Mouse (Mus musculus) activated CD4-positive, CD25-positive, alpha-beta regulatory T cell, adult 4 months (primary cell): ENCODE results near the gene Erf. TPM values are rescaled to one million over a fixed set of nuclear protein-coding genes. Genes with fewer than 3 reads are reported as not detected.

ENCODE experiments used
- ATAC-seq: one replicate; pipeline ENCODE4 v1.8.0; 2017
- polyA plus RNA-seq, 2 experiments: library from polyadenylated mRNA; unstranded; fragments of 100-300 nt; shearing (Covaris generic); gene quantifications; one replicate each; pipeline ENCODE4 v1.2.1; 2017

Erf gene
- polyA plus RNA-seq, 2 experiments from 2014 or later, result 0.28 to 0.38 TPM

DNA sequence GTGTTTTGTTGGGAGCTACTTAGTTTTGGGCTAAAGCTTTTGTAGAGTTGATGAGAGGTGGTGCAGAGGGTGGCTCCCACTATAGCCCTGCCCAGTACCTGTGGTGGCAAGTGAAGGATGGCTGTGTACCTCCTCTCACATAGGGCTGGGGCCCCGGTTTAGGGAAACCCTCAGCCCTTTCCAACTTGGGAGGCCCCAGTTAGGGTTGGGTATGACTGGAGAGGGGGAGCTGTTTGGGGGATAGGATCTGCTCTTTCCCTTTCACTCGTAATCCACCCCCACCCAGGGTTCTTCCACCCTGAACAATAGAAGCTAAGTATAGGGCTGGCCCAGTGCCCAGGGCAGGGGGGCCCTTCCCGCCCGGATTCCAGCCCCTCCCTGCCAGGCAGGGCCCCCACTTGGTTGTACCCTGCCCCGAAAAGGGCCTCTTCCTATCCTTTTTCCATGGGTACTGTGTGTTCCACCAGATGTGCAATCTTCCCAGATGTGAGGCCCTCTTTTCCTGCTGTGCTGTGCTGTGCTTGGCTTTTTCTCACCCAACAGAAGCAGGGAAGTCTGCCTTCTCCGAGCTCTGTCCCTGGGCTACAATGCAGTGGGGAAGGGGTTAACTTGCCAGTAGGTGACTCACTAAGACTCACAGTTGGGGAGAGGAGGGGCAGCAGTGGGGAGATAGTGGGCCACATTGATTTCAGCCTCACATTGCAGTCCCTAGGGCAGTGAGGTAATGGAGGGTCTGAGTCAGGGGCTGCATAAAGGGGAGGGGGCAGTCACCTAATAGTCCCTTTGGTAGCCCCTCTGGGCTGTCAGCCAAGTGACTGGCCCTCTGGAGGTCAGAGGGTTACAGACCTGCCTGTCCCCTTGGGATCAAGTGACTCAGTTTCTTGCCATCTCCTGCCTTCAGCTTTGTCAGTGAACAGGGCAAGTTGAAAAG is 29.6 kb upstream of the Erf start:
- ATAC-seq, result no peak

DNA sequence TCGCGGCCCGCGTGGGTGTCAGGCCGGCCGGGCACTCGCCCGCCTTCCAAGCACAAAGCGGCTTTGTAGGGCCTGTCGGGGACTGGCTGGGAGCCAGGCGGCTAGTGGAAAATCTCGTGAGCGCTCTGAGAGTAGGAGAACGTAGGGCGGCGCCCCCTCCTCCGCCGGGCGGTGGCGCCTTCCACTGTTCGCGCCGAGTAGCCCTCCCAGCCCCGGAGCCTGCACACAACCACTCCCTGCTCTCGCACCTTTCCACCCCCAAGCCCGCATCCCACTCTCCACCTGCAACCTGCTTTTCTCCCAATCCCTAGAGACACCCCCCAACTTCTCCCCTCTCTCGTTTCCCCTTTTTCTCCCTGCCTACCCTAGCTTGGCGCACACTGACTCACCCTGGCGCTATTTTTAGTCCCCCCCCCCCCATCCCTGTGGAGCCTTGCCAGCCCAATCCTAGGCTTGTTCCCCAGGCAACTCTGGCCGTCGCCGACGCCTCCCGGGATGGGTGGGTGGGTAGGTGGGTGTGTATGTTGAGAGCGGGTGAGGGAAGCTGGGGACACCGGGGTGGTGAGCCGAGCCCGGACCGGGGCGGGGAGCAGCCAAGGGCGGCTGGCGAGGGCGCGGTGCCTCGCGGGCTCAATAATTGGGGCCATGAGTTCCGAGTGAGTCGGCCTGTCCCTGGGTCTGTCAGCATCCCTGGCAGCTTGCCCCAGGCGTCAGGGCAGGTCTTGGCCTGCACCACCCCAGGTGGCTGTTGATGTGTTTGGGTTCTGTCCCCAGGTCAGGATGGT is 28.7 kb upstream of the Erf start:
- peak; percentile 14 for ATAC-seq

DNA sequence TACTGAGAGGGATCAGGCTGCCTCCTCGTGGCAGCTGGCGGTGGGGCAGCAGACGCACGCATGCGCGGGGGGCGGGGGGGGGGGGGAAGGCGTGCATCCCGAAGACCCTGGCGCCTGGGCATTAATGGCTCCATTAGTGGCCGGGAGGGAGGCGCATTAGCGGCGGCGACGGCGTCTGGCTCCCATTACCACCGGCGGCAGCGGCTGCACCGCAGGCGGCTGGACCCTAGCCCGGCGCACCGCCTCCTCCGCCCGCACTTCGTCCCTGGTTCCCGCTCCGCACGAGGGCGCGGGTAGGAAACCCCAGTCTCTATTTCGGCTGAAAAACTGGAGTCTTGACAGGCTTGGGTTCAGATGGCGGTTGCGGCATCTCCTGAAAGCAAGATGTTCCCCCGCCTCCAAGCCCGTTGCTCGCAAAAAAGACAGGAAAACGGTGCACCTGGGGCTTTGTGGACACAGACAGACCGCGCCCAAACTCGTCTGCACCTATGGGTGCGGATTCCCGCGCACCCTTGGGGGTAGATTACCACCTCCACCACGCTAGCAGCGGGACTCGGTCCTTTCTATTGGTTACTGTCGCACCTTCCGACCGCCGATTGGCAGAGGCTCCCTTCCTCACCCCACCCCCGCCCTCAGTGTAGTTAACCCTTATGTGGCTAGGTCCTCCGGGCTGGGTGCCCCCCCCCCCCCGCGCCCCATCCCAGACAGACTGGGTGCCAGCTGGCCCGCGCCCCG is 27.9 kb upstream of the Erf start:
- peak; percentile 74 for ATAC-seq

DNA sequence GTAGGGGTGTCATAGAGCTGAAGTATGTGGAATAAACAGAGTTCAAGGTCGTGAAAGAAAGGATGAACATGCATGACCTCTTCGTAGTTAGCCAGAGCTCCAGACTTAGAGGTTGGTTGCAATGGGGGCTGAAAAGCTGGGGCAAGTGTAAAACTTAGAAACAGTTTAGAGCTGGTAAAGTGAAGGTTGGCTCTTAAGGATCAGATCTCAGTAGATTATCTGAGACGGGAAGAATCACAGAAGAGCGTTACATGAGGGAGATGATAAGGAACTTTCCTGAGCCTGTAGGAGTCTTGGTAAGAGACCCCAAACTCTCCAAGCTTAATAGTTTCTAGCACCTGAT is 27.4 kb upstream of the Erf start:
- no peak for ATAC-seq

DNA sequence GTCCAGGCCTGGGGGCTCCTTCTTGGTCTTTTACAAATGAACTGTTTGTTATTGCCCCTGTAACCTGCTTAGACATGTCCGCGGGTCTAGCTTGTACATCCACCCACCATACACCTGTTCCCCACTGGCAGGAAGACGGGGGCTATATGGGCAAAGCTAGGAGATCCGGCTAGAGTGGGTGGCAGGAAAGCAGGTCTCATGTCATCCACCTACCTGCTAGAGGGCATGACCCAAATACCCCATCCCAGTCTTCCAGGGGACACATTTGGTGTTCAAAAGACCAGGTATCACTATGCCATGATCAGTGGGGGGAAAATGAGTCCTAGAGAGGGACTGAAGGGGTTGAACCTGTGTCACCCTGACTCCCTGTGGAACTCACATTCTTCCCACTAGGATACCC is 26.8 kb upstream of the Erf start:
- ATAC-seq, result no peak

DNA sequence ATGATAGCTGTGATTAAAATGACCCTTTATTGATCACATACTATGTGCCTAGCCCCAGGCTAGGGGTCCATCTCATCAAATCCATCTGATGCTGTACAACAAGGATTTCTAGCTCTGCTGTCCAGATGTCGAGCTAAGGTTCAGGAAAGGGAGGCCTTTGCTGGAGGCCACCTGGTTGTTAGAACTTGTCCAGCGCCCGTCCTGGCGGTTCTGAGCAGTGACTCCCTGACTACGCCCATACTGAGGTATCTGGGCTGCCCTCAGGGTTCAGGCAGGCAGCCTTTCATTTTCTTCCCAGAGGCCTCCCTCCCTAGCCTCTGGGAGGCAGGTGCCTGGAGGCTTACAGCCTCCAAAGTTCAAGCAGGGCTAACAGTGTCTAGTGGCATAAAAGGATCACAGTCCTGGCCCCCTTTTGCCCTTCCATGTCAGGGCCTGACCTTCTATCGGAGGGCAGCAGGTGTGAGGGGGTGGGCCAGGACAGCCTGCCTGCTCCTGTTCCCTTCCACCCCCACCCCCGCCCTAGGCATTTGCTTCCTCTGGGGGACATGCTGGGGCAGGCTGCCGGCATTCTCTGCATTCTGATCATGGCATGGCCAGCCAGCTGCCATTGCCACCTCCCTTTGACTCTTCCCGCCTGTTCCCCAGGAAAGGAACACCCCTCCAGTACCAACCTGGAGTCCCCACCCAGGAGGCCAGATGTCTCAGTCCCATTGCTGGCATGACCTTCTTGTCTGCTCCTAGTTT is 25.2 kb upstream of the Erf start:
- no peak for ATAC-seq

DNA sequence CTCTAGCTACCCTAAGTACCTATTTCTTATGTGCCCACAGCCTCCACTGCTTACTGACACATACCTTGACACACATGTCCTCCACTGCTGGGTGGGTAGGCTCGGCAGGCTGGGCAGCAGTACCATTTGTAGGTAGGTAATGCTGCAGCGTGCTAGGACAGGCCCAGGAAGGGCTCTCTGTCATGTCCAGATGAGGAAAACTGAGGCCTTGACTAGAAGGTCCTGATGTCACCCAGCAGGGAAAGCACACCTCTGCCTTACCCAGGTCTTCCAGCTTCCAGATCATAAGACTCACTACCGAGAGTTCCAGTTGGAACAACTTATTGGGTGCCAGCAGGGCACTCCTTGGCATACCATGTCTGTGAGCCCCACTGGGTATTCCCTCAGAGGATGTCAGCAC is 24.4 kb upstream of the Erf start:
- ATAC-seq, result no peak

DNA sequence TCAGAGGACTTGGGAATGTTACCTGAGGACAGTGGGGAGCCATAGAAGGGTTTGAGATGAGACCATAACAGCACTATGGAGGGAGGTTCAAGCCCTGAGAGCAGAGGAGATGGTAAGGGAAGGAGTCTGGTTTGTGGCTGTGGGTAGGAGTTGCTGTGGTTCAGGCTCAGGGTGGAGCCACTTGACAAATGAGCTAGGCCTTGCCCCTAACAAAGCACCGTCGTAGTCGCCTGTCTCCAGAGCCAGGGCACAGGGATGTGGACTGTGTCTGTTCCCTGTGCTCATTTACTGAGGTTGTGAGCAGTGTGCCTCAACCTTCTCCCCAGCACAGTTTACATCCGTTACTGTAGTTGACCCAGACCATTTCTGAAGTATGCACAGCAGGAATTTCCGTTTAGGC is 24.0 kb upstream of the Erf start:
- ATAC-seq, result peak; percentile 47

DNA sequence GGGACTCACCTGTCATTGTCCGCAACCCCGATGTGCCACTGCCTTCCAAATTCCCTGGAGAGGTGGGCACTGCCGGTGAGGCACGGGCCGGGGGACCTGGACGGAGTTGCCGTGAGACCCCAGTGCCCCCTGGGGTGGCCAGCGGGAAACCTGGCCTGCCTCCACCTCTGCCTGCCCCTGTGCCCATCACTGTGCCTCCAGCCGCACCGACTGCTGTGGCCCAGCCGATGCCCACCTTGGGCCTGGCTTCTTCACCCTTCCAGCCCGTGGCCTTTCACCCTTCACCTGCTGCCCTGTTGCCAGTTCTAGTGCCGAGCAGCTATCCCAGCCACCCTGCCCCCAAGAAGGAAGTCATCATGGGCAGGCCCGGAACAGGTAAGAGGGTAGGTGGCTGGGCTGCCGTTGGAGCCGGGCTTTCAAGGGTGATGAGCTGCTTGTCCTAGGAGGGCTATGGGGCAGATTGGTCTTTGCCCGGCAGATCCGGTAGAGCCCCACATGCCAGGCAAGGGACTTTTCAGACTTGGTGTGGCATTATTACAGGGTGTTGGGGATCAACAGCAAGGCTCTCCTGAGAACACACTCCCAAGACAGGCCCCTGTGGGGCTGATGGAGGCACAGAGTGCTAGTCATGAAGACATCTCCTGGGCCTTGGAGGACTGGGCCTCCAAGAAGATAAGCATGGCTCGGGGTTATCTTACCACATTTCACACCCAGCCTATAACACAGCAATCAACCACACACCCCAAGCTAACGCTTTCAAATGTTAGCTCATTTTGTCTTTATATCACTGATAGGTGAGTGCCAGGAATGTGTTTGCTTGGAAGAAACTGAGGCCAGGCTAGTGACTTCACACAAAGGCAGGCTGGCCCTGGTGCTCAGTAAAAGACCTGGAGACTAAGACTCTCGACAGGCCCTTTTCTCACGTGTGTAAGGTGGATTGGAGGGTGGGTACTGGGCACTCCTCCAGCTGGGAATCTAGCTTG is 23.0 kb upstream of the Erf start:
- ATAC-seq, result no peak

DNA sequence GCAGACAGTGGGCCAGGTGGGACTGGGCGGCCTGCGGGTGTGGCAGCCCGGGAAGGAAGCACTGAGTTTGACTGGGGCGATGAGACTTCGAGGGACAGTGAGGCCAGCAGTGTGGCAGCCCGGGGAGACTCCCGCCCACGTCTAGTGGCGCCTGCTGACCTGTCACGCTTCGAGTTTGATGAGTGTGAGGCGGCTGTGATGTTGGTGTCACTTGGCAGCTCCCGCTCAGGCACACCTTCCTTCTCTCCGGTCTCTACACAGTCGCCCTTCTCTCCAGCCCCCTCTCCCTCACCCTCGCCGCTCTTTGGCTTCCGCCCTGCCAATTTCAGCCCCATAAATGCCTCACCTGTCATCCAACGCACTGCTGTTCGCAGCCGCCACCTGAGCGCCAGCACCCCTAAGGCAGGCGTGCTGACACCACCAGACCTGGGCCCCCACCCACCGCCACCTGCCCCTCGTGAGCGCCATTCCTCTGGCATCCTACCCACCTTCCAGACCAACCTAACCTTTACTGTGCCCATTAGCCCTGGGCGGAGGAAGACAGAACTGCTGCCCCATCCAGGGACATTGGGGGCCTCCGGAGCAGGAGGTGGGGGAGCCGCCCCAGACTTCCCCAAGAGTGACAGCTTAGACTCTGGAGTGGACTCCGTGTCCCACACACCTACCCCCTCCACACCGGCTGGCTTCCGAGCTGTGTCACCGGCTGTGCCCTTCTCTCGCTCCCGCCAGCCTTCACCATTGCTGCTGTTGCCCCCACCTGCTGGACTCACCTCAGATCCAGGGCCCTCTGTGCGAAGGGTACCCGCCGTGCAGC is 22.1 kb upstream of the Erf start:
- no peak for ATAC-seq

DNA sequence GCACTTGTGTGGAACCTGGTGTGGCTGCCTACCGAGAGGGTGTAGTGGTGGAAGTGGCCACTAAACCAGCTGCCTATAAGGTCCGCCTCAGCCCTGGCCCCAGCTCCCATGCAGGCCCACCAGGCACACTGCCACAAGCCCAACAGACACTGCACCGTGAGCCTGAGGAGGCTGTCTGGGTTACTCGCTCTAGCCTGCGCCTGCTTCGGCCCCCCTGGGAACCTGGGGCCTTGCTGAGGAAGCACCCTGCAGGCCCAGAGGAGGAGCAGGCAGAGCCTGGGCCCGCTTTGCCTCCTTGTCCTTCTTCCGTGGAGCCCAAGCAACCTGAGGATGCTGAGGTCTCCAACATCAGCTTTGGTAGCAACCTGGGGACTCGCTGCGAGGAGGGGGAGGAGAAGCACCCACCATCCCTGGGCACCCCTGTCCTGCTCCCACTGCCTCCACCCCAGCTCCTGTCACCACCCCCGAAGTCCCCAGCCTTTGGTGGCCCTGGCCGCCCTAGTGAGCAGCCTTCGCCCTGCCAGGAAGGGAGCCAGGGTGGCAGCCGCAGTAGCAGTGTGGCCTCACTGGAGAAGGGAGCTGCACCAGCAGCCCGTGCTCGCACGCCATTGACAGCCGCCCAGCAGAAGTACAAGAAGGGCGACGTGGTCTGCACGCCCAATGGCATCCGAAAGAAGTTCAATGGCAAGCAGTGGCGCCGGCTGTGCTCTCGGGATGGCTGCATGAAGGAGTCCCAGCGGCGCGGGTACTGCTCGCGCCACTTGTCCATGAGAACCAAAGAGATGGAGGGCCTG is 21.3 kb upstream of the Erf start:
- no peak for ATAC-seq

DNA sequence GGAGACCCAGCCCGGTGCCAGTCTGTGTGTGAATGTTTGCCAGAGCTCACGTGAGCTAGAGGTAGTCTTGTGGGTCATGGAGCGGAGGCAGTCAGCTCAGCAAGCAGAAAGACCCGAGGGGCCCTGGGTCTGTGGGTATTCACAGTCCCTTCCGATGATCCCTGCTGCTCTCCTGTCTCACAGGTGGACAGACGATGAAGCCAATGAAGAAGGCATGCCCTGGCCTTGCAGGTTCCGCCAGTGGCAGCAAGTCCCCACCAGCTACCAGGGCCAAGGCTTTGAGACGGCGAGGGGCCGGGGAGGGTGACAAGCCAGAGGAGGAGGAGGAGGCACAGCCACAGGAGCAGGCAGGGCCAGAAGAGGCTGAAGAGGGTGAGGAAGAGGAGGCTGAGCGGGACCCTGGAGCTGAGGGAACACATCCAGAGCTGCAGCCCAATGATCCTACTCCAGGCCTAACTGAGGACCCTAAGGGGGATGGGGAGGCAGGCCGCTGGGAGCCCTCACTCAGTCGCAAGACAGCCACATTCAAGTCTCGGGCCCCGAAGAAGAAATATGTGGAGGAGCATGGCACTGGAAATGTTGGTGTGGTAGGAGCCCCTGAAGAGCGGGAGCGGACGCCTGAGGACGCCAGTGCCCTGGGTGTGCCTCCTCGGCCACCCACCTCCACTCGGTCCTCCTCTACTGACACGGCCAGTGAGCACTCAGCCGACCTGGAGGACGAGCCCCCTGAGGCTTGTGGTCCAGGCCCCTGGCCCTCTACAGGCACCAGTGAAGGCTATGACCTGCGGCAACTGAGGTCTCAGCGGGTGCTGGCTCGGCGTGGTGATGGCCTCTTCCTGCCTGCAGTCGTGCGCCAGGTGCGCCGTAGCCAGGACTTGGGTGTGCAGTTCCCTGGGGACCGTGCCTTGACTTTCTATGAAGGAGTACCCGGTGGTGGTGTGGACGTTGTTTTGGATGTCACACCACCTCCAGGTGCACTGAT is 20.4 kb upstream of the Erf start:
- ATAC-seq, result no peak

DNA sequence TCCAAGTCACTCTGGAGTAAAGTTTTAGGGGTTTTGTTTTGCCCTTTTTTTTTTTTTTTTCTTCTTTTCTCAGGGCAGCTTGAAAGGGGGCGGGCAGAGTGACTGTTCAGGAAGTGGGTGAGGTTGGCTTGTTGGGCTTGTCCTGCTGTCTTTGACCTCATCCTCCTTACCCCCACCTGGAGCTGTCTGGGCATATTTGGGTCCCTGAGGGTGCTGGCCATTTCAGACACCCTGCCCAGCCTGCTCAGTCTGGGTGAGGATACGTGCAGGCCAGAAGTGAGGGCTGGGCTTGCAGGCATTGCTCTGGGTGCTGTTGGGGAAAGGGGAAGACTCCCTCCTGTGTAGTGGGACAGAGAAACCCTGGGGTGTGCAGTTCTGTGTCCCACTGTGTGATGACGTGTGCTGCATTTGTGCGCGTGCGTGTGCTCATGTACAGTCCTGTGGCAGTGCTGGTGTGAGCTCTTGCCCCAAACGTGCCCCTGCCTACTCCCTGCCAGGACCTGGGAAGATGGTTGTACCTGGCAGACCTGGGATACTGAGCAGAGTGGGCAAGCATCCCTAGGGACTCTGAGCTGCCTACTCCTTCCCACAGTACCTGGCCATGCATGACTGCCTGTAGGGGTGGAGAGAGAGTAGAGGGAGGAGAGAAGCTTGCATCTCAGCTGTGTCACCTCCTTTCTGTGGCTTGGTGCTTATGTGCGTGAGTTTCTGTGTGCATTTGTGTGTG is 19.1 kb upstream of the Erf start:
- no peak for ATAC-seq

DNA sequence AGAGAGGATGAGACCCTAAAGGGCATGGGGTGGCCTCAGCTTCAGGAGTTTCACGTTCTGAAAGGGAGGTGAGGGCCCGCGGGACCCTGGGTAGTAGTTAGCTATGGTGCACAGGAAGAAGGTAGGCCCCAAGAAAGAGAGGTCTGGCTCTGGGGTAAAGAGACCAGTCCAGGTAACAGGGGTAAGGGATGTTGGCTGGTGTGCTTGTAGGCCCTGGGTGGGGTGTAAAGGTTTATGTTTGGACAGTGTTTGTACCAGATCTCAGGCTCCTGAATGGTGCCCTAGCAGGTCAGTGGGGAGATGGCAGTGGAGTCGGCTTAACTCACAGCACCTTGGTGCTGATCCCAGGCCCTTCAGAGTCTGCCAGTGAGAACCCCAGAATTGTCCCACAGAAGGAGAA is 18.5 kb upstream of the Erf start:
- ATAC-seq, result no peak

DNA sequence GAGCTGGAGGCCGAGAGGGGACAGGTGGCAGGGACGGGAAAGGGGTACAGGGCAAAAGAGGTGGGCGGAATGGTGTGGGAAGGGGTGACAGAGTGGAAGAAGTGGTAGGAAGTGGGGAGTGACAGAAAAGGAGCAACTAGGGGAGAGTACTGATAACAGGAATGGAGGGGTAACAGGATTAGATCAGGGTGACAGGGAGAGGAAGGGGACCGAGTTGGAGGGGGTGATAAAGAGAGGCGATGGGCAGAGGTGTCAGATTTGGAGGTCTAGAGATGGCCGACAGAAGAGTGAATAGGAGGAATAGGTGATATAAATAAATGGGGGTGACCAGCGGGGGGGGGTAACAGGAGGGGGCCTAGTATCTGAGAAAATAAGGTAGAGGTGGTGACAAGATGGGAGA is 18.0 kb upstream of the Erf start:
- ATAC-seq, result no peak

DNA sequence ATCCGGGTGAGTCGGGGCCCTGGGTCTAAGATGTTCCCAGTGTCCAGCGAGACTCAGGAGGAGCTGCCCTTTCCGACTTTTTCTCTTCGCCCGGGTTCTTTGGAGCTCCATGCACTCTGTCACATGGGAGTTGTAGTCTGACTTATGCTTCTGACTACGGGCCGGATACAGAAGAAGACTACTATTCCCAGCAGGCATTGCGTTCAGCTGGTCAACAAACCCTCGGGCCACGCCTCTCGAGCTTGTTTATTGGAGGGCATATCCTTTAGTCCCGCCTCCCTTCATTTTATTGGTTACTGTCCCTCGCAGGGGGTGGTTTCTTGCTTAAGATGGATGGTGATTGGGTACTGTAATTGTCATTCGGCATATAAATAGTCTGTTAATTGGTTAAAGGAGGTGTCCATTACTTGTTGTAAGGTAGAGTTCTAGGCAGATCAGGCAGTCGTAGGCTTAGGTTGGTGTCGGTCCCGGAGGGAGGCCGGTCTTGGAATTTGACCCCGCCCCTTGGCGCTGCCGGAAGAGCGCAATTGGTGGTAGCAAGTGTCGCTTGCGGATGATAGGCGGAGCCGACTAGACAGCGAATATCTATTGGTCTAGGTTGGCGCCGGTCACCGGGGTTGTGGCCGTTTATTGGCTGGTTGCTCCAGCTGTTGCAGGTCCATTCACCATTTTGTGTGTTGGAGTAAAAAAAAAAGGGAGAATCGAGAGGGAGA is 17.3 kb upstream of the Erf start:
- ATAC-seq, result peak; percentile 79

DNA sequence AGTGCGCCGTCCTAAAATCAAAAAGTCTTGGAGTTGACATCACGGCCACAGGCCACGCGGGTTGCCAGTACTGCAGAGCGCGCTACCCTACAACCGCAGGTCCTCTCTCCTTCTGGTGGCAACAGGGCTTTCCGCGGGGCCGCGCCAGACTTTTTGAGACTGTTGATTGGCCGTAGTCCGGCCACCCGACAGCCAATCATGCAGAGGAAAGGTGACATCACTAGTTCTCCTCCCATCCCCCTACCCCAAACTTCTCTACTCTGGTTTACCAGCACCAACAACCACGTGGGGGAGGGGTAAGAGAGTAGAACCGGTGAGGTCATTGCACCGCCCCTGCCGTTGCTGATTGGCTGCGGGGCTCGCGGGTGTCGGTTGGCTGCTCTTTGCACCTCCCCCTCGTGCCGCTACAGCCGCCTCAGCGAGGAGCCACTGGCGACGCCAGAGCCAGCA is 16.8 kb upstream of the Erf start, which contains the start of gene Cic:
Gene Cic (plus strand): TSS at position 404 of the 450 bp plus-strand sequence.
- peak; percentile 64 for ATAC-seq
